Mouse (Mus musculus): Measurements from ENCODE around the gene Inpp5b.
"Not testable (repeated sequence)": the region's sequence is repeated elsewhere in the genome, so short reads cannot be mapped to it uniquely, and the experiment has no call there.

Gene Inpp5b

GRCm38 (mm10) chr4:124709961-124710446 lies 31.6 kb upstream of the Inpp5b start:
- in situ Hi-C loops (cut with MboI, MseI) = no loop called here

GRCm38 (mm10) chr4:124710776-124711291 lies 30.8 kb upstream of the Inpp5b start:
- in situ Hi-C loops (cut with MboI, MseI) = no loop called here

- in situ Hi-C loops (cut with MboI, MseI) = no loop called here
Observed at GRCm38 (mm10) chr4:124712618-124713017, 29.0 kb upstream of the Inpp5b start.

- in situ Hi-C loops (cut with MboI, MseI) = not testable (repeated sequence)
Observed at GRCm38 (mm10) chr4:124713850-124714249, 27.8 kb upstream of the Inpp5b start.

GRCm38 (mm10) chr4:124714545-124715481 lies 26.8 kb upstream of the Inpp5b start, which contains the start of gene Sf3a3:
Sf3a3 (plus strand) TSS chr4:124714776.
- in situ Hi-C loops (cut with MboI, MseI) = loop anchor here (5.0 kb wide), 1 partner anchor 347 kb away; no protein-coding TSS in a partner anchor

GRCm38 (mm10) chr4:124719101-124719500 lies 22.5 kb upstream of the Inpp5b start:
- in situ Hi-C loops (cut with MboI, MseI) = loop anchor here (5.0 kb wide), 1 partner anchor 343 kb away; no protein-coding TSS in a partner anchor

- in situ Hi-C loops (cut with MboI, MseI) = no loop called here
Observed at GRCm38 (mm10) chr4:124726121-124726520, 15.5 kb upstream of the Inpp5b start.

- in situ Hi-C loops (cut with MboI, MseI) = no loop called here
Observed at GRCm38 (mm10) chr4:124736952-124737351, 4.7 kb upstream of the Inpp5b start.

GRCm38 (mm10) chr4:124737486-124737885 lies 4.2 kb upstream of the Inpp5b start:
- in situ Hi-C loops (cut with MboI, MseI) = no loop called here

- in situ Hi-C loops (cut with MboI, MseI) = no loop called here
Observed at GRCm38 (mm10) chr4:124738013-124738412, 3.6 kb upstream of the Inpp5b start.

GRCm38 (mm10) chr4:124738783-124739182 lies 2.9 kb upstream of the Inpp5b start:
- in situ Hi-C loops (cut with MboI, MseI) = no loop called here

- in situ Hi-C loops (cut with MboI, MseI) = loop anchor here (5.0 kb wide), 1 partner anchor 94 kb away; no protein-coding TSS in a partner anchor
Observed at GRCm38 (mm10) chr4:124742839-124743238, 1.2 kb downstream of the Inpp5b start.

- in situ Hi-C loops (cut with MboI, MseI) = no loop called here
Observed at GRCm38 (mm10) chr4:124746577-124746976, 4.9 kb downstream of the Inpp5b start.

- in situ Hi-C loops (cut with MboI, MseI) = no loop called here
Observed at GRCm38 (mm10) chr4:124747851-124748250, 6.2 kb downstream of the Inpp5b start.

- in situ Hi-C loops (cut with MboI, MseI) = no loop called here
Observed at GRCm38 (mm10) chr4:124751300-124752250, 9.9 kb downstream of the Inpp5b start.

GRCm38 (mm10) chr4:124752281-124753199 lies 10.9 kb downstream of the Inpp5b start:
- in situ Hi-C loops (cut with MboI, MseI) = no loop called here

- in situ Hi-C loops (cut with MboI, MseI) = loop anchor here (5.0 kb wide), 1 partner anchor 42 kb away; no protein-coding TSS in a partner anchor
Observed at GRCm38 (mm10) chr4:124755526-124755925, 13.9 kb downstream of the Inpp5b start.

- in situ Hi-C loops (cut with MboI, MseI) = loop anchor here (5.0 kb wide), 1 partner anchor 38 kb away; no protein-coding TSS in a partner anchor
Observed at GRCm38 (mm10) chr4:124759305-124759811, 17.7 kb downstream of the Inpp5b start.

- in situ Hi-C loops (cut with MboI, MseI) = no loop called here
Observed at GRCm38 (mm10) chr4:124761201-124761600, 19.6 kb downstream of the Inpp5b start.
